Mouse (Mus musculus): ENCODE measurements around the gene Ppara.
"Not testable (repeated sequence)": the region's sequence is repeated elsewhere in the genome, so short reads cannot be mapped to it uniquely, and the experiment has no call there.

Gene Ppara

DNA sequence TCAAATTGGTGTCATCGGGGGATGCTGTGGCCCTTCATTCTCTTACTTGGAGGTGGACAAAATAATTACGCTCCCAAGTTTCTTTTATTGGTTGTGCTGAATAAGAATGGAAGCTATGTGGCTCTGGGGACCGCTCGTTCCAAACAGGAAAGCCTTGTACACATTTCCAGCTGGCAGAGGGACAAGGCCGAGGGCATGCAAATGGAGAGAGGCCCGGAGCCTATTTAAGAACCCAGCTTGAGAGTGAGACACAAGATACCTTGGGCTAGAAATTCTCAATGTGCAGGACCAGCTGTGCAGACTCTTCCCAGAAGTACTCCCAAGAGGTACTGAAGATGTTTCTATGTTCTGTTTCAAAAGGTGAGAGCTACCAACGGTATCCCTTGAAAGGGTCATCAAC, 21.8 kb downstream of the Ppara start:
- no peak for DNase-seq (ENCODE audit: low spot score)

DNA sequence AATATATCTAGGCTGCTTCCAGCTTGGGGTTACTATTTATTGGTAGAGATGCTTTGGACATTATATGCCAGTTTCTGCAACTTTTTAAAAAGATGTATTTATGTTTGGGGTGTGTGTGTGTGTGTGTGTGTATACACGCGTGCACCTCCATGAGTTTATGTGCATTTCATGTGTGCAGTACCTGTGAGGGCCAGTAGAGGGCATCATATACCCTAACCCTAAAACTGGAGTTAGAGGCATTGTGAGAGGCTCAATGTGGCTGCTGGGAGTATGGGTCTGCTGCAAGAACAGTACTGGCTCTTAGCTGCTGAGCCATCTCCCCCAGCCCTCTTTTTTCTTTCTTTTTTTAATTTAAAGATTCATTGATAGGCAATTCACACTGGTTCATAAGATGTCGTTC, 23.0 kb downstream of the Ppara start:
- DNase-seq (ENCODE audit: low spot score): no peak

GRCm38 (mm10) chr15:85762761-85763160, 28.0 kb downstream of the Ppara start:
- no peak for DNase-seq (ENCODE audit: low spot score)

- DNase-seq (ENCODE audit: low spot score): no peak
Observed at GRCm38 (mm10) chr15:85765022-85765421, 30.2 kb downstream of the Ppara start.

- no peak for DNase-seq (ENCODE audit: low spot score)
Observed at GRCm38 (mm10) chr15:85766677-85767076, 31.9 kb downstream of the Ppara start.

DNA sequence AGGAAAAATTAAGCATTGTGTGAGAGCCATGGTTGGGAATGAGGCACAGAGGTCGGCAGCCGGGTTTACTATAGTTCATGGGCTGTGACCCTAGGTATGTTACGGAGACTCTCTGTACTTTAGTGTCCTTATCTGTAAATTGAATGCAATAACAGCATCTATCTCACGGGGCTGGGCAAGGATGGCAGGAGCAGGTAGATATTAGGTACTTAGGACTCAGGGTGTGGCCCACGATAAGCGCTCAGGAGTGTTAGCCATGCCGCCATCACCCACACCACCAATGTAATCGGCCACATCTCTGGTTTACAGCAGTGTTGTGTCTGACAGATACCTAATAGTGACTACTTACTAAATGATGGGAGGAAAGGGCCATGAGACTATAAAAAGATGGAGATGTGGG, 34.2 kb downstream of the Ppara start:
- DNase-seq (ENCODE audit: low spot score): no peak

GRCm38 (mm10) chr15:85771306-85772121, 36.7 kb downstream of the Ppara start:
- DNase-seq (ENCODE audit: low spot score): no peak

- DNase-seq (ENCODE audit: low spot score): no peak
Observed at GRCm38 (mm10) chr15:85772146-85772740, 37.5 kb downstream of the Ppara start.

GRCm38 (mm10) chr15:85774419-85774818, 39.6 kb downstream of the Ppara start:
- DNase-seq (ENCODE audit: low spot score): no peak

GRCm38 (mm10) chr15:85775001-85775400, 40.2 kb downstream of the Ppara start:
- no peak for DNase-seq (ENCODE audit: low spot score)

DNA sequence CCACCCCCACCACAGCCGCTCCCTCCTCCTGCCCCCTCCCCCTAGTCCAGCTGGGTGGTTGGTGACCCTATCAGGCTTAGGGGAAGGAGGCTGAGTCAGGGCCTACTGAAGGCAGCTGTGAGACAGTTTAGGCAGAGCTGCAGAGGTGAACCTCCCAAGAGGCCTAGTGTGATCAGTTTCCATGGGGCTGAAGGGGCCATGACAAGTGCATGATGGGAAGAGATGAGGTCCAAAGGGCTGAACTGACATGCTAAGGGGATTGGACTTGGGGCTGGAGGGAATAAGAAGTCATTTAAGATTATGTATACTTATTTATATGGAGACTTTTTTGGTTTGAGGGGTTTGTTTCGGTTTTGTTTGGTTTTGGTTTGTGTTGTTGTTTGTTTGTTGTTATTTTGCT, 41.5 kb downstream of the Ppara start:
- DNase-seq (ENCODE audit: low spot score): no peak

- DNase-seq (ENCODE audit: low spot score): no peak
Observed at GRCm38 (mm10) chr15:85776771-85777170, 42.0 kb downstream of the Ppara start.

GRCm38 (mm10) chr15:85778891-85779290, 44.1 kb downstream of the Ppara start:
- not testable (repeated sequence) for DNase-seq (ENCODE audit: low spot score)

GRCm38 (mm10) chr15:85783146-85783545, 48.4 kb downstream of the Ppara start:
- DNase-seq (ENCODE audit: low spot score): no peak

DNA sequence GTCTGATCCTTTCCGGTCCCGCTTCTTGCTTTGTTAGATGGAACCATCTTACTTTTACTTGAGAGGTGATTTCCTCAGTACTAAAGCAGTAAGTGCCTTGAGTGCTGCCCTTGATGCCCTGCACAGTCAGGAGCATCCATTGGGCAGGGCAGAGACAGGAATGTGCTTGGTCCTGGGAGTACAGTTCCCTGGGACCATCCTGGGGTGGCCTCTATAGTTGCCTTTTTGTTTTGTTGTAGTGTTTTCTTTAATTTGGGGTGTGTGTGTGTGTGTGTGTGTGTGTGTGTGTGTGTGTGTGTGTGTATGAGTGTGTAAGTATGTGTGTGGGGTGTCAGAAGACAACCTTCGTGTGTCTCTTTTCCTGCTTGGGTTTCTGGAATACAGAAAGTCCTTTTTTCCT, 49.6 kb downstream of the Ppara start:
- no peak for DNase-seq (ENCODE audit: low spot score)

DNA sequence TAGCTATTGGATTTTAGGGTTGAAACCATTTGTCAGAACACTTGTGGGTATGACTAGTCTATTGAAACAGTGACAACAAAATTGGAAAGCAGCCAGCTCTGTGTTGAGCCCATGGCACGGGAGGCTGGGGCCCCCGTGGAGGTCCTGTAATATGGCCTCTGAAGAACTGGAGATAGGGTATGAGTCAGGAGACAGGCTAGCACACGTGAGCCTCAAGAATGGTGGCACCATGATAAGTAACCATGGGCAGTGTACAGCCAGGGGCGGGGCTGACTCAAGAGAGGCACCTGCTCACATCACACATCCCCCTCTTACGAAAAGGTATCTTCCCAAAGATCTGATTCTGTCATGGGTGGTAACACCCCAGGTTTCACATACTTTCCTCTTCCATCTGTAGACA, 51.9 kb downstream of the Ppara start:
- no peak for DNase-seq (ENCODE audit: low spot score)

GRCm38 (mm10) chr15:85787482-85787881, 52.7 kb downstream of the Ppara start:
- DNase-seq (ENCODE audit: low spot score): no peak

GRCm38 (mm10) chr15:85788051-85788450, 53.3 kb downstream of the Ppara start:
- DNase-seq (ENCODE audit: low spot score): no peak

DNA sequence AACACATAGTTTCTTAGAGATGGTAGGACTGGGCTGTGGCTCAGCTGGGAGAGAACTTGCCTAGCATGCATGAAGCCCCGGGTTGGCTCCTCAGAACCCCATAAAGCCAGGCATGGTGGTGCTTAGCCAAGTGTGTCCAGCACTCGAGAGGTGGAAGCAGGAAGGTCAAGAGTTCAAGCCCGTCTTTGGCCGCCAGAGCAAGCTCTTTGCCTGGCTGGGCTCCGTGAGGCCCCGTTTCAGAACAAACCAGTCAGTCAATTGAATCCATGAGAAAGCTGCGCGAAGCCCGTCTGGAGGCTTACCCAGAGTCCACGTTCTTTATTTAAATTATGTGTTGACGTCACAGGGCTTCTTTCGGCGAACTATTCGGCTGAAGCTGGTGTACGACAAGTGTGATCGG, 53.9 kb downstream of the Ppara start:
- no peak for DNase-seq (ENCODE audit: low spot score)

DNA sequence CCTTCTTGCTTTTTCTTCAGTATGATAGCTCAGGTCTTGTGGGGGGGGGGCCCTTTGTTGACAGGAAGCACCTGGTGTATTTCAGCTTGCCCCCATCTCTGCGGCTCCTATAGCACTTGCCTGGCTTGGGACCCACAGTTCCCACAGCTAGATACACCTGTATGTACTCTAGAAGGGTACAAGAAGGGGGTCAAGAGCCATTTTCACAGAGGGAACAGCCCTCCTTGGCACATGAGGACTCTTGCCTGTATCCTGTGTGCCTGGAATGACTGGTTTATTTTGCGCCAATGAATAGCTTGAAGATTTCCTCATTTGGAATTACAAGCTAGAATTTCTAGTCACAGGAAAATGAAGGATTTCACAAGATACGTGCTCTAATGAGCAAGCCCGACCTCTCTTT, 56.7 kb downstream of the Ppara start:
- DNase-seq (ENCODE audit: low spot score): no peak

DNA sequence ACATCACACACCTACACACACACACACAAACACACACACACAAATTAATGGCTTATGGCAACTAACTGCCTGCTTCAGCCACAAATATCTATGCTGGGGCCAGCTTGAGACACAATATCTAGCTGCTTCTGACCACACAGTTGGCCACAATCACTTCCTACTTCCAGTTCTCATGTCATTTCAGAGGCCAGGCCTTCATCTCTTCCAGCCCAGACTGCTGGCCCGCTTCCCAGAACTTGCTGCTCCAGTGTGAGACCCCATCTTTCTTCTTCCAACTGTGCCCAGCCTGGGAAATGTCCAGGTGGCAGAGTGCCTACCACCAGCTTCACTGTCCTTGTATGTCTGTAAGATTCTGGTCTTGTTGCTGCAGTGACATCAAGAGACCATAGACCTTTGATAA, 58.0 kb downstream of the Ppara start:
- no peak for DNase-seq (ENCODE audit: low spot score)

GRCm38 (mm10) chr15:85795516-85795915, 60.7 kb downstream of the Ppara start:
- DNase-seq (ENCODE audit: low spot score): no peak

GRCm38 (mm10) chr15:85798676-85799075, 63.9 kb downstream of the Ppara start:
- DNase-seq (ENCODE audit: low spot score): no peak

GRCm38 (mm10) chr15:85802931-85803330, 68.1 kb downstream of the Ppara start:
- no peak for DNase-seq (ENCODE audit: low spot score)
